Mouse (Mus musculus) thymus, adult 2 months (tissue): ENCODE measurements around the gene Ulk3.

Experiments
- CTCF ChIP-seq: fragments of 200-500 bp; IDR thresholded peaks from 2 replicates; pipeline ENCODE4 v1.5.1; 2012; ENCODE audit warnings: mild to moderate bottlenecking, control low read depth, low read length, moderate library complexity, borderline replicate concordance; ENCODE audit not compliant: control insufficient read depth, poor library complexity, insufficient read depth; ENCODE audit errors: extremely low read depth
- POLR2A ChIP-seq: fragments of 200-500 bp; IDR thresholded peaks from 2 replicates; pipeline ENCODE4 v1.6.1; 2012; ENCODE audit warnings: mild to moderate bottlenecking, low read length, control low read depth, moderate library complexity; ENCODE audit not compliant: control insufficient read depth, poor library complexity, insufficient read depth; ENCODE audit errors: extremely low read depth

DNA sequence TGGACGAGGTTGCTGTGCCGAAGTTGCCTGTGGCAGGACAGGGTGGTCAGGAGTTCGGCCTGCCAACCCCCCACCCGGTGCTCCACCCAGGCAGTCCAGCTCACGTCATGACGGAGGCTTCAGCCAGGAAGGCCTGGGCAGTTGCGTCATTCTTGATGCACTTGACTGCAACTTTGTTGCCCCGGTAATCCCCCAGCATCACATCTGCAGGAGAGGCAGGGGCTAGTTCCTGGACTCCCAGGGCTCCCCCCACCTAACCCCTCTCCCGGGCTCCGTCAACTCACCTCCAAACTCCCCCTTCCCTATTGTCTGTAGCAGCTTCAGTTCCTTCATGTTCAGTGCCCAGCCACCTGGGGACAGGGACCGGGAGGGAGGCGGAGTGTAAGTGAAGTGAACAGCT, 39.5 kb downstream of the Ulk3 start:
- no peak for TF ChIP-seq POLR2A
- TF ChIP-seq CTCF = no peak
